Mouse (Mus musculus): ENCODE results near the gene Gfra4. TPM values are rescaled to one million over a fixed set of nuclear protein-coding genes. Genes with fewer than 3 reads are reported as not detected.

The Gfra4 gene
- polyA plus RNA-seq, 1 experiment = 58.3 TPM

DNA sequence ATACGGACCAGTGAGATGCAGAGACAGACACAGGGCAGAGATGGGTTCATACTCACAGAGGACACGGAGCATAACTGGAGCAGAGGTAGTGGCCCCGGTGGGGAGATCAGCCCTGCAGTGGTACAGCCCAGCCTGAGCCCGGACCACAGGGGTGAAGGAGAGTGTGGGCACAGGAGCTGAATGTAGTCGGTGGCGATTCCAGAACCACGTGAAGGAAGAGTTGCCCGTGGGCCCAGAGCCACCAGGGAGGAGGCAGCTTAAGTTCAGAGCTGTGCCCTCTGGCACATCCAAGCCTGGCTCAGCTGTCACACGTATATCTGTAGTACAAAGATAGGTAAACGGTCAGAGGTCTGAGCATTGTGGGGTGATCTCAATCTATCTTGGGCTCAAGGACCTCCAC lies 29.6 kb upstream of the Gfra4 start:
- TF ChIP-seq POLR2A (IDR thresholded peaks at IDR 0.05; ENCODE audit: control insufficient read depth, low read depth, low read length) (no peak), CTCF (IDR thresholded peaks at IDR 0.05; ENCODE audit: control insufficient read depth, insufficient read depth, insufficient replicate concordance, low read depth, low read length) (no peak)
- Histone ChIP-seq H3K36me3 (ENCODE audit: control insufficient read depth, insufficient read depth, low read length) (no peaks in the 10 kb centered on the region), H3K27me3 (ENCODE audit: control insufficient read depth, insufficient read depth, low read length) (no peaks in the 10 kb centered on the region), H3K4me1 (ENCODE audit: control insufficient read depth, insufficient read depth, low read length) (no peaks in the 10 kb centered on the region), H3K27ac (ENCODE audit: control insufficient read depth, insufficient read depth, low read depth, low read length) (no peak overlapping the region), H3K4me3 (ENCODE audit: control insufficient read depth, low read depth, low read length) (no peak overlapping the region)

DNA sequence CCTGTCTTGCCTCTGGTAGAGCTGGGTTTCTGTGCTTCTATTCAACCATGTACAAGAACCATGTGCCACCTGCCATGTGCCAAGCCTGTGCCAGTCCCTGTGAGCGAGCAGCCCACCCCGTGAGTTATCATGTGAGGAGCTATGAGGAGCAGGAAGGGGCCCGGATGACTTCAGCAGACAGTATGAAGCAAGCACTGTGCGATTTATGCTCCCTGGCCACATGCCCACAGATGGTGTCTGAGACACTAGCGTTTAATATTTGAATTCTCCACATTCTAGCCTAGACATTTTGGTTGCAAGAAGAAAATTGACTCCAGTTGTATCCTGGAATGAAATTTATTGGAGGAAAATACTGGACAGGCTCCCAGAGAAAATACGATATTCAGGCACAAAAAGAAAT lies 24.6 kb upstream of the Gfra4 start:
- no peak for TF ChIP-seq POLR2A (IDR thresholded peaks at IDR 0.05; ENCODE audit: control insufficient read depth, low read depth, low read length)
- no peak for TF ChIP-seq CTCF (IDR thresholded peaks at IDR 0.05; ENCODE audit: control insufficient read depth, insufficient read depth, insufficient replicate concordance, low read depth, low read length)
- Histone ChIP-seq H3K4me1 (ENCODE audit: control insufficient read depth, insufficient read depth, low read length) (peaks cover 5% of the 10 kb centered on the region; the same call in 1 of the 2 replicates), H3K36me3 (ENCODE audit: control insufficient read depth, insufficient read depth, low read length) (no peaks in the 10 kb centered on the region), H3K27me3 (ENCODE audit: control insufficient read depth, insufficient read depth, low read length) (no peaks in the 10 kb centered on the region), H3K4me3 (ENCODE audit: control insufficient read depth, low read depth, low read length) (no peak overlapping the region), H3K27ac (ENCODE audit: control insufficient read depth, insufficient read depth, low read depth, low read length) (no peak overlapping the region)

- TF ChIP-seq CTCF (IDR thresholded peaks at IDR 0.05; ENCODE audit: control insufficient read depth, insufficient read depth, insufficient replicate concordance, low read depth, low read length) (no peak), POLR2A (IDR thresholded peaks at IDR 0.05; ENCODE audit: control insufficient read depth, low read depth, low read length) (no peak)
Measured at GRCm38 (mm10) chr2:131066342-131066741, 23.5 kb upstream of the Gfra4 start.

GRCm38 (mm10) chr2:131063404-131063864 lies 20.5 kb upstream of the Gfra4 start, which contains the start of gene Adam33:
Gene Adam33 (minus strand): TSS chr2:131063814.
- H3K36me3 ChIP-seq (ENCODE audit: control insufficient read depth, insufficient read depth, low read length) = no peaks in the 10 kb centered on the region
- H3K27me3 ChIP-seq (ENCODE audit: control insufficient read depth, insufficient read depth, low read length) = no peaks in the 10 kb centered on the region
- H3K4me1 ChIP-seq (ENCODE audit: control insufficient read depth, insufficient read depth, low read length) = peaks cover 5% of the 10 kb centered on the region; the same call in 1 of the 2 replicates
- TF ChIP-seq CTCF (IDR thresholded peaks at IDR 0.05; ENCODE audit: control insufficient read depth, insufficient read depth, insufficient replicate concordance, low read depth, low read length) = no peak
- no peak for TF ChIP-seq POLR2A (IDR thresholded peaks at IDR 0.05; ENCODE audit: control insufficient read depth, low read depth, low read length)
- no peak within 1 kb of the TSS for H3K4me3 ChIP-seq (ENCODE audit: control insufficient read depth, low read depth, low read length)
- H3K27ac ChIP-seq (ENCODE audit: control insufficient read depth, insufficient read depth, low read depth, low read length) = no peak within 1 kb of the TSS

More at GRCm38 (mm10) chr2:131066342-131066741, 23.5 kb upstream of the Gfra4 start:
- Histone ChIP-seq H3K4me1 (ENCODE audit: control insufficient read depth, insufficient read depth, low read length) (peaks cover 5% of the 10 kb centered on the region; the same call in 1 of the 2 replicates), H3K27ac (ENCODE audit: control insufficient read depth, insufficient read depth, low read depth, low read length) (no peak overlapping the region), H3K27me3 (ENCODE audit: control insufficient read depth, insufficient read depth, low read length) (no peaks in the 10 kb centered on the region), H3K36me3 (ENCODE audit: control insufficient read depth, insufficient read depth, low read length) (no peaks in the 10 kb centered on the region), H3K4me3 (ENCODE audit: control insufficient read depth, low read depth, low read length) (no peak overlapping the region)

DNA sequence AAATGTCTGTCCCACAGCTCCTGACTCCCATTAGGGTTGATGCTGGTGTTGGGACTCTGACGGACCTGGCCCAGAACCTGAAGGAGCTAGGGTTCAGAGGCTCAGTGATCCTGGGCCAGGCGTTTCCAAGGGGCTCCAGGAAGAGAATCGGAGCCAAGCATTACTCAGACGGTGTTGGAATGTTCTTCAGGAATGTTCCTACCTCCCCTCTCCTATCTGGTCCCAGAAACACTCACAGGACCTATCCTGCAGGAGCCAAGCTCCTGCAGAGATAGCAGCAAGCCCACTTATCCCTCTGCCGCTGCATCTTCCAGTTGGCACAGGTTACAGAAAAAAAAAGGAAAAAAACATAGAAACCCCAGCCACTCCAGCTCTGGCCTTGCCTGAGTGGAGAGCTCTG lies 18.7 kb upstream of the Gfra4 start:
- TF ChIP-seq CTCF (IDR thresholded peaks at IDR 0.05; ENCODE audit: control insufficient read depth, insufficient read depth, insufficient replicate concordance, low read depth, low read length) (no peak), POLR2A (IDR thresholded peaks at IDR 0.05; ENCODE audit: control insufficient read depth, low read depth, low read length) (no peak)
- Histone ChIP-seq H3K4me1 (ENCODE audit: control insufficient read depth, insufficient read depth, low read length) (peaks cover 5% of the 10 kb centered on the region; the same call in 1 of the 2 replicates), H3K27ac (ENCODE audit: control insufficient read depth, insufficient read depth, low read depth, low read length) (no peak overlapping the region), H3K4me3 (ENCODE audit: control insufficient read depth, low read depth, low read length) (no peak overlapping the region), H3K27me3 (ENCODE audit: control insufficient read depth, insufficient read depth, low read length) (no peaks in the 10 kb centered on the region), H3K36me3 (ENCODE audit: control insufficient read depth, insufficient read depth, low read length) (no peaks in the 10 kb centered on the region)

GRCm38 (mm10) chr2:131060784-131061183 lies 17.9 kb upstream of the Gfra4 start:
- H3K36me3 ChIP-seq (ENCODE audit: control insufficient read depth, insufficient read depth, low read length) = no peaks in the 10 kb centered on the region
- H3K4me3 ChIP-seq (ENCODE audit: control insufficient read depth, low read depth, low read length) = no peak overlapping the region
- H3K27ac ChIP-seq (ENCODE audit: control insufficient read depth, insufficient read depth, low read depth, low read length) = no peak overlapping the region
- TF ChIP-seq POLR2A (IDR thresholded peaks at IDR 0.05; ENCODE audit: control insufficient read depth, low read depth, low read length) (no peak), CTCF (IDR thresholded peaks at IDR 0.05; ENCODE audit: control insufficient read depth, insufficient read depth, insufficient replicate concordance, low read depth, low read length) (no peak)
- H3K27me3 ChIP-seq (ENCODE audit: control insufficient read depth, insufficient read depth, low read length) = no peaks in the 10 kb centered on the region
- H3K4me1 ChIP-seq (ENCODE audit: control insufficient read depth, insufficient read depth, low read length) = peaks cover 7% of the 10 kb centered on the region

GRCm38 (mm10) chr2:131059781-131060540 lies 17.1 kb upstream of the Gfra4 start:
- H3K4me1 ChIP-seq (ENCODE audit: control insufficient read depth, insufficient read depth, low read length) = peaks cover 11% of the 10 kb centered on the region
- no peaks in the 10 kb centered on the region for H3K36me3 ChIP-seq (ENCODE audit: control insufficient read depth, insufficient read depth, low read length)
- TF ChIP-seq POLR2A (IDR thresholded peaks at IDR 0.05; ENCODE audit: control insufficient read depth, low read depth, low read length) = no peak
- TF ChIP-seq CTCF (IDR thresholded peaks at IDR 0.05; ENCODE audit: control insufficient read depth, insufficient read depth, insufficient replicate concordance, low read depth, low read length) = no peak
- no peak overlapping the region for H3K27ac ChIP-seq (ENCODE audit: control insufficient read depth, insufficient read depth, low read depth, low read length)
- no peak overlapping the region for H3K4me3 ChIP-seq (ENCODE audit: control insufficient read depth, low read depth, low read length)
- no peaks in the 10 kb centered on the region for H3K27me3 ChIP-seq (ENCODE audit: control insufficient read depth, insufficient read depth, low read length)

Data from testis, adult 2 months (tissue).